Comparison of ENCODE assay signal across 19 mouse cellular contexts in genomic region chr10:84579527-84579926, GRCm38 (mm10). TPM values are rescaled to one million over a fixed set of nuclear protein-coding genes. Genes with fewer than 3 reads are reported as not detected.
DNase-seq lines count a peak whose midpoint lies in the region; ATAC-seq and TF ChIP-seq lines count a peak whose summit lies in the region.
"Had no signal": no experiment of that assay in that cellular context is flagged by ENCODE, and none has a peak within 500 bp of the region (broad histone marks: within the 10 kb centered on the region; RNA-seq: fewer than 3 reads in every experiment).

No protein-coding gene starts in this region.

- H3K27me3 ChIP-seq in heart, embryonic 13.5 days (replicated peaks), result 0 out of 2 replicates have a peak, but pooled peaks cover 7% of the 10 kb centered on the region
- no peaks in the 10 kb centered on the region for H3K27me3 ChIP-seq in lung, postnatal 0 days (replicated peaks; ENCODE audit: insufficient read depth, low read length)
- no peaks in the 10 kb centered on the region for H3K27me3 ChIP-seq in thymus, adult 2 months (ENCODE audit: control insufficient read depth, insufficient read depth, low read length)
- H3K27me3 ChIP-seq: forebrain, embryonic 15.5 days had no signal

- TF ChIP-seq EP300 in lung, postnatal 0 days (IDR thresholded peaks at IDR 0.05), result no peak

- no peak for DNase-seq in heart, postnatal 14 days
- no peak for DNase-seq in lung, postnatal 0 days (ENCODE audit: low spot score)
- DNase-seq in lung, postnatal 36 days, result no peak
- peak; percentile 12 for DNase-seq in c-Kit-positive CD71-positive TER-119-positive erythroid progenitor cells, embryonic 14.5 days (ENCODE audit: low spot score)
- DNase-seq in natural killer cell, adult 2 months (ENCODE audit: low spot score in 2 of 2), result no peak
- no peak for DNase-seq in thymus, adult 2 months
- DNase-seq: adrenal gland, postnatal 14 days; cerebellum, adult 2 months; cerebellum, postnatal 10 days; gastrocnemius, postnatal 36 days; heart, postnatal 4 days had no signal

- H3K9me3 ChIP-seq in heart, embryonic 13.5 days, result no peaks in the 10 kb centered on the region
- H3K9me3 ChIP-seq in lung, postnatal 0 days (ENCODE audit: low read length), result no peaks in the 10 kb centered on the region
- H3K9me3 ChIP-seq: embryonic facial prominence, embryonic 10.5 days; forebrain, embryonic 15.5 days; hindbrain, embryonic 12.5 days had no signal

- no peak for ATAC-seq in heart, embryonic 13.5 days (ENCODE audit: extremely low read depth, insufficient number of reproducible peaks, low FRiP score, low TSS enrichment)
- no peak for ATAC-seq in lung, postnatal 0 days
- ATAC-seq: activated CD4-positive, CD25-positive, alpha-beta regulatory T cell, adult 4 months; forebrain, embryonic 15.5 days; hindbrain, embryonic 16.5 days; inflammation-experienced regulatory T-cells, adult 6 months had no signal

- H3K4me1 ChIP-seq in heart, embryonic 13.5 days, result peaks cover 55% of the 10 kb centered on the region
- peaks cover 31% of the 10 kb centered on the region; the same call in 1 of the 2 replicates for H3K4me1 ChIP-seq in lung, postnatal 0 days (ENCODE audit: insufficient read depth, low read depth, low read length)
- H3K4me1 ChIP-seq in thymus, adult 2 months (replicated peaks; ENCODE audit: control insufficient read depth, insufficient read depth, low read length), result peaks cover 10% of the 10 kb centered on the region

- no peak overlapping the region for H3K9ac ChIP-seq in heart, embryonic 13.5 days
- H3K9ac ChIP-seq in lung, postnatal 0 days (replicated peaks; ENCODE audit: low read depth), result no peak overlapping the region
- H3K9ac ChIP-seq: forebrain, embryonic 15.5 days; hindbrain, embryonic 12.5 days had no signal

- intact Hi-C loops in heart, postnatal 14 days (cut with DNase I), result loop anchor here (2.0 to 5.0 kb wide), 2 partner anchors 15 to 47 kb away; partner anchors contain the start of gene Ckap4

- WGBS in heart, embryonic 13.5 days, result 51% methylated on average over 2 of the region's 2 CpGs
- WGBS in lung, postnatal 0 days, result 76% methylated on average over 2 of the region's 2 CpGs
- WGBS in thymus, adult 2 months, result 94% methylated on average over 2 of the region's 2 CpGs

- H3K4me2 ChIP-seq in heart, embryonic 13.5 days, result peak overlapping the region; percentile 90
- 0 out of 2 replicates have a peak overlapping the region, but pooled peaks have one; percentile 9 for H3K4me2 ChIP-seq in lung, postnatal 0 days (replicated peaks; ENCODE audit: low read depth, low read length)
- H3K4me2 ChIP-seq: forebrain, embryonic 15.5 days; heart, embryonic 11.5 days; hindbrain, embryonic 12.5 days had no signal

- H3K36me3 ChIP-seq in heart, embryonic 13.5 days, result no peaks in the 10 kb centered on the region
- no peaks in the 10 kb centered on the region for H3K36me3 ChIP-seq in lung, postnatal 0 days (ENCODE audit: insufficient read depth, low read length)
- H3K36me3 ChIP-seq in thymus, adult 2 months (ENCODE audit: control insufficient read depth, insufficient read depth, low read length), result no peaks in the 10 kb centered on the region
- H3K36me3 ChIP-seq: embryonic facial prominence, embryonic 10.5 days; forebrain, embryonic 15.5 days; hindbrain, embryonic 12.5 days had no signal

- TF ChIP-seq POLR2A in thymus, adult 2 months (IDR thresholded peaks at IDR 0.05; ENCODE audit: control insufficient read depth, extremely low read depth, insufficient read depth, low read length, poor library complexity), result no peak

- H3K4me3 ChIP-seq in heart, embryonic 13.5 days, result peak overlapping the region; percentile 83
- no peak overlapping the region for H3K4me3 ChIP-seq in lung, postnatal 0 days (ENCODE audit: low read depth, low read length)
- H3K4me3 ChIP-seq in thymus, adult 2 months (ENCODE audit: control insufficient read depth, insufficient read depth, low read length), result no peak overlapping the region
- H3K4me3 ChIP-seq: embryonic facial prominence, embryonic 10.5 days; forebrain, embryonic 15.5 days; hindbrain, embryonic 12.5 days had no signal

- no peak for TF ChIP-seq CTCF in lung, postnatal 0 days (IDR thresholded peaks at IDR 0.05)
- TF ChIP-seq CTCF in thymus, adult 2 months (IDR thresholded peaks at IDR 0.05; ENCODE audit: borderline replicate concordance, control insufficient read depth, extremely low read depth, insufficient read depth, low read length, poor library complexity), result no peak

- H3K27ac ChIP-seq in heart, embryonic 13.5 days (replicated peaks), result no peak overlapping the region
- no peak overlapping the region for H3K27ac ChIP-seq in lung, postnatal 0 days (ENCODE audit: low read length)
- no peak overlapping the region for H3K27ac ChIP-seq in thymus, adult 2 months (ENCODE audit: control insufficient read depth, insufficient read depth, low read length)
- H3K27ac ChIP-seq: embryonic facial prominence, embryonic 10.5 days; forebrain, embryonic 15.5 days; hindbrain, embryonic 12.5 days had no signal

RNA-seq across cellular contexts. Expression of gene Tcp11l2, which starts 3.1 kb away (rescaled TPM):
- 27.9 and 30.6 TPM in 2 replicates for polyA plus RNA-seq in heart, embryonic 13.5 days (2015; fragmentation: Nextera tagmentation; extraction: Ambion mirVana)
- 100 to 1,000 TPM in 1 of 2 experiments, 10 to 100 TPM in 1; 96.1 to 120 TPM for total RNA-seq in heart, postnatal 14 days (2021)
- 73.8 and 73.9 TPM in 2 replicates for polyA plus RNA-seq in lung, postnatal 0 days (2015; fragmentation: Nextera tagmentation; extraction: Ambion mirVana)
- 99.2 and 139 TPM in 2 replicates for polyA plus RNA-seq in thymus, adult 2 months (2012; rRNA removed)

RNA-seq across cellular contexts. Expression of gene Polr3b, which starts 42.6 kb away (rescaled TPM):
- polyA plus RNA-seq in heart, embryonic 13.5 days (2015; fragmentation: Nextera tagmentation; extraction: Ambion mirVana), result 9.4 and 10.7 TPM in 2 replicates
- total RNA-seq in heart, postnatal 14 days (2021), result 10 to 100 TPM; 11.7 to 12.1 TPM
- 6.2 and 7.8 TPM in 2 replicates for polyA plus RNA-seq in lung, postnatal 0 days (2015; fragmentation: Nextera tagmentation; extraction: Ambion mirVana)
- polyA plus RNA-seq in thymus, adult 2 months (2012; rRNA removed), result 6.5 and 6.6 TPM in 2 replicates

RNA-seq across cellular contexts. Expression of gene Ckap4, which starts 45.7 kb away (rescaled TPM):
- polyA plus RNA-seq in heart, embryonic 13.5 days (2015; fragmentation: Nextera tagmentation; extraction: Ambion mirVana), result 87.9 and 91.5 TPM in 2 replicates
- 10 to 100 TPM; 34.1 to 44.0 TPM for total RNA-seq in heart, postnatal 14 days (2021)
- 49.2 and 58.8 TPM in 2 replicates for polyA plus RNA-seq in lung, postnatal 0 days (2015; fragmentation: Nextera tagmentation; extraction: Ambion mirVana)
- 8.0 and 8.2 TPM in 2 replicates for polyA plus RNA-seq in thymus, adult 2 months (2012; rRNA removed)
